Mouse (Mus musculus) ES-E14 (cell line): ENCODE measurements around the gene Zfp865. TPM values are rescaled to one million over a fixed set of nuclear protein-coding genes. Genes with fewer than 3 reads are reported as not detected.

Experiments used
- DNase-seq: peaks from one replicate; pipeline ENCODE4 v3.0.0-alpha.2; 2013; ENCODE audit warnings: low read depth, low spot score
- H3K27ac ChIP-seq: 2 replicates; pipeline ENCODE4 v1.5.1; 2012; ENCODE audit warnings: low read depth, mild to moderate bottlenecking, low read length, moderate library complexity, mixed read lengths; ENCODE audit not compliant: poor library complexity, insufficient read depth, severe bottlenecking
- H3K36me3 ChIP-seq: 2 replicates; pipeline ENCODE4 v1.6.1; 2012; ENCODE audit warnings: mild to moderate bottlenecking, low read length, moderate library complexity, mixed read lengths; ENCODE audit not compliant: control insufficient read depth, poor library complexity, insufficient read depth, severe bottlenecking
- H3K4me1 ChIP-seq, 2 experiments: fragments of 150-350 bp in 1 of 2; sonication (generic) in 1 of 2; 2 replicates each; pipeline ENCODE4 v1.6.1; 2012; ENCODE audit warnings: low read length in 2 of 2, mild to moderate bottlenecking in 1 of 2, mixed read lengths in 1 of 2; ENCODE audit not compliant: control insufficient read depth in 2 of 2, insufficient read depth in 2 of 2, poor library complexity in 1 of 2
- H3K4me3 ChIP-seq, 2 experiments: fragments of 150-350 bp in 1 of 2; sonication (generic) in 1 of 2; 2 replicates each; pipeline ENCODE4 v1.5.1; 2012; ENCODE audit warnings: low read length in 2 of 2, low read depth in 1 of 2, mild to moderate bottlenecking in 1 of 2, mixed read lengths in 1 of 2; ENCODE audit not compliant: insufficient read depth in 1 of 2, poor library complexity in 1 of 2, severe bottlenecking in 1 of 2
- H3K9ac ChIP-seq: 2 replicates; pipeline ENCODE4 v1.6.1; 2012; ENCODE audit warnings: low read depth, mild to moderate bottlenecking, low read length, mixed read lengths; ENCODE audit not compliant: poor library complexity, insufficient read depth, severe bottlenecking
- H3K9me3 ChIP-seq: fragments of 150-350 bp; sonication (generic); 2 replicates; pipeline ENCODE4 v1.6.1; 2012; ENCODE audit warnings: low read depth, mild to moderate bottlenecking, low read length; ENCODE audit not compliant: control insufficient read depth, insufficient read depth
- CHD2 ChIP-seq: IDR thresholded peaks from 2 replicates; pipeline ENCODE4 v1.6.1; 2014; ENCODE audit warnings: mild to moderate bottlenecking, low read depth, low read length, inconsistent platforms
- HCFC1 ChIP-seq: IDR thresholded peaks from 2 replicates; pipeline ENCODE4 v1.6.1; 2012; ENCODE audit warnings: low read length, inconsistent platforms, borderline replicate concordance; ENCODE audit not compliant: insufficient read depth
- MAFK ChIP-seq: IDR thresholded peaks from 2 replicates; pipeline ENCODE4 v1.6.1; 2014; ENCODE audit warnings: mild to moderate bottlenecking, low read depth, low read length, inconsistent platforms; ENCODE audit not compliant: insufficient read depth
- ZC3H11A ChIP-seq: IDR thresholded peaks from 2 replicates; pipeline ENCODE4 v1.6.1; 2012; ENCODE audit warnings: low read depth, mild to moderate bottlenecking, inconsistent platforms, low read length, borderline replicate concordance
- ZNF384 ChIP-seq: IDR thresholded peaks from 2 replicates; pipeline ENCODE4 v1.6.1; 2012; ENCODE audit warnings: low read depth, low read length, inconsistent platforms
- in situ Hi-C, 2 experiments: fragments of 600-800 bp; cut with MboI; formaldehyde crosslinking; loops; one replicate each; pipeline ENCODE4 v1.15.1; 2025; ENCODE audit warnings: low sequenced_read_pairs in 2 of 2, inconsistent platforms in 1 of 2; ENCODE audit not compliant: unreplicated experiment in 2 of 2
- total RNA-seq: library from RNA; depleted of rRNA; stranded (reverse); fragments of 300-350 nt; gene quantifications from 2 replicates; pipeline ENCODE4 v1.2.3, GENCODE M21; 2012

Zfp865 gene
- total RNA-seq, 1 experiment: 12.9 TPM

DNA sequence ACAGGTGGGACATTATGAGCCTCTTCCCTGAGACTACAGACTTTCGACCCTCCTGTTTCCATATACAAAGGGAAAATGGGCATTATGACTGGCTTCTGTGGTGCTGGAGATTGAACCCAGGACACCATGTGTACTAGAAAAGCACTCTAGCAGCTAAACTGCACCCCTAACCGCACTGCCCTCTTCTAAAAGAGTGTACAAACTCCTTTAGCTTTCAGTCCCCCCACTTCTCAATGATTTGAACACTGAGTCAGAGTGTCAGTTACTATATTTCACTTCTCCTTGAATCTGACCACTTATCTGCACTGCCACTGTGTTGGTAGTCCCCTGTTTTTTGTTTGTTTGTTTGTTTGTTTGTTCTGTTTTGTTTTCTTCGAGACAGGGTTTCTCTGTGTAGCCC is 13.6 kb downstream of the Zfp865 start, which contains the start of gene 4632433K11Rik:
4632433K11Rik (plus strand) TSS at position 301 of the 400 bp plus-strand sequence.
- TF ChIP-seq MAFK: no peak
- no peak for TF ChIP-seq ZC3H11A
- TF ChIP-seq CHD2: no peak
- TF ChIP-seq ZNF384: no peak
- no peak for TF ChIP-seq HCFC1
- Histone ChIP-seq H3K4me1 (peaks cover 2 to 10% of the 10 kb centered on the region in 2 experiments; a peak in 1 of 4 replicates), H3K4me3 (no peak within 1 kb of the TSS), H3K9ac (no peak within 1 kb of the TSS), H3K27ac (no peak within 1 kb of the TSS), H3K36me3 (peaks cover 3% of the 10 kb centered on the region; the same call in 1 of the 2 replicates), H3K9me3 (no peaks in the 10 kb centered on the region)
- in situ Hi-C loops: no loop called here
- DNase-seq: no peak

DNA sequence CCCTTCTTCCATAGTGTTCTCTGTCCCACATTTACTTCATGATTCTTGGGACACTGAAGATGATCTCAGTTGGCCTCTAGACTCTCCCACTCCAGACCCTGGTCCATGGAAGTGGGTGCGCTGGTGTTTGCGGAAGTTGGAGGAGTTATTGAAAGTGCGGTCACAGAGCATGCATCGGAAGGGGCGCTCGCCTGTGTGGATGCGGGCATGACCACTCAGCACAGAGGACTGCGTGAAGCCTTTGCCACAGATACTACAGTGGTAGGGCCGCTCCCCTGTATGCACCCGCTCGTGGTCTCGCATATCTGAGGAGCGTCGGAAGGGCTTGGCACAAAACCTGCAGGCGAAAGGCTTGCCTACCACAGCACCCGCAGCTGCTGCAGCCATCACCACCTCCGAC is 15.5 kb downstream of the Zfp865 start:
- Histone ChIP-seq H3K36me3 (no peaks in the 10 kb centered on the region; the same call in 1 of the 2 replicates), H3K9me3 (no peaks in the 10 kb centered on the region), H3K4me3 (no peak overlapping the region), H3K27ac (no peak overlapping the region), H3K4me1 (peaks cover 2 to 3% of the 10 kb centered on the region in 2 experiments; a peak in 1 of 4 replicates), H3K9ac (no peak overlapping the region)
- TF ChIP-seq HCFC1 (no peak), CHD2 (no peak), MAFK (no peak), ZC3H11A (no peak), ZNF384 (no peak)
- DNase-seq: no peak
- in situ Hi-C loops: no loop called here

DNA sequence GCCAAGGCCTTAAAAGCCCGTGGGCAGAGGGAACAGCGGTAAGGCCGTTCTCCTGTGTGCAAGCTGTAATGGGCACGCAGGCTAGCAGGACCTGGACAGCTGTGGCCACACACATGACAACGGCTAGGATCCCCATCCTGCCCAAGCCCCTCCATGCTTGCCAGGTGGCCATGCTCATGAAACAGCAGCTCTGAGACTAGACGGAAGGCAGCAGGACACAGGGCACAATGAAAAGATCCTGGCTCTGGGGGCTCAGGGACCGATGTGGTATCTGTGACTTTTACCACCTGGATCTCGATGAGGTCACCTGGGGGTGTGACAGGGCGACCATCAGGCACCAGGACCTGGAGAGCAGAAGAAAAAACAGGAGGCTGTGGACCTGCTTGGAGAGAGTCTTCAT is 16.0 kb downstream of the Zfp865 start:
- H3K4me1 ChIP-seq: peaks cover 2 to 3% of the 10 kb centered on the region in 2 experiments; a peak in 1 of 4 replicates
- H3K36me3 ChIP-seq: no peaks in the 10 kb centered on the region; the same call in 1 of the 2 replicates
- TF ChIP-seq CHD2 (no peak), ZC3H11A (no peak), MAFK (no peak), ZNF384 (no peak), HCFC1 (no peak)
- no peaks in the 10 kb centered on the region for H3K9me3 ChIP-seq
- no peak for DNase-seq
- H3K27ac ChIP-seq: no peak overlapping the region
- no peak overlapping the region for H3K9ac ChIP-seq
- H3K4me3 ChIP-seq: no peak overlapping the region
- in situ Hi-C loops: no loop called here

DNA sequence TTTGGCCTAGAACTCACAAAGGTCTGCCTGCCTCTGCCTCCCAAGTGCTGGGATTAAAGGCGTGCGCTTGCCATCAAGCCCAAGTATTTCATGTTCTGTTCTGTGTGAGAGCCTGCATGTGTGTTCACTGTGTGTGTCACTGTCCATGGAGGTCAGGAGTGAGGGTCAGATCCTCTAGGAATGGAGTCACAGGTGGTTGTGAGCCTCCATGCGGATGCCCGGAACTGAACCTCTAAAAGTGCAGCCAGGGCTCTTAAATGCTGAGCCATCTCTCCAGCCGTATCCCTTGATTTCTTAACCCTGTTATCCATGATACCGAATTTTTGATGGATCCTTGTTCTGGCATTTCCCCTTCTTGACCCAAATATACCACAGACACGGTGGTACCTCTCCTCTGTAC is 16.9 kb downstream of the Zfp865 start:
- no peak overlapping the region for H3K9ac ChIP-seq
- in situ Hi-C loops: no loop called here
- H3K36me3 ChIP-seq: no peaks in the 10 kb centered on the region; the same call in 1 of the 2 replicates
- H3K9me3 ChIP-seq: no peaks in the 10 kb centered on the region
- no peak overlapping the region for H3K27ac ChIP-seq
- H3K4me3 ChIP-seq: no peak overlapping the region
- H3K4me1 ChIP-seq: peaks cover 0 to 2% of the 10 kb centered on the region in 2 experiments; a peak in 1 of 4 replicates
- DNase-seq: no peak
- TF ChIP-seq MAFK: no peak

DNA sequence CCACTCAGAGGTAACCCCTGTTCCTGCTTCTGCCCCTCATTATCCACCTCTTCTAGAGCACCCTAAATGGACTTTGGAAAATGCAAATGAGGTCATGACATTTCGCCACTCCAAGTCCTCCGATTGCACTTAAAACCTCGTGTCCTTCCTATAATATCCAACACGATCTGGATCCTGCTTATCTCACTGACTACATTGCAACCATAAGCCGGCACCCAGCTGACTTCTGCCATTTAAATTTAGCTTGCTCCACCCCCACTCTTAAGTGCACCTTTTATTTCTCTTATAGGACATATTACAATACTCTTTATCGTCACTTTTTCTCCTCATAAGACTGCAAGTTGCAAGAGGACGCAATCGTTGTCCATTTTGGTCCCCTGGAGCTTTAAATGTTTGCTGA is 17.3 kb downstream of the Zfp865 start:
- no peak overlapping the region for H3K27ac ChIP-seq
- no peak for DNase-seq

More for the DNA sequence above, 17.3 kb downstream of the Zfp865 start:
- in situ Hi-C loops: no loop called here
- Histone ChIP-seq H3K9ac (no peak overlapping the region), H3K4me1 (peaks cover 0 to 2% of the 10 kb centered on the region in 2 experiments; a peak in 1 of 4 replicates), H3K4me3 (peak overlapping the region in 1 of 2 experiments; percentile 94; a peak in 1 of 4 replicates), H3K9me3 (no peaks in the 10 kb centered on the region), H3K36me3 (no peaks in the 10 kb centered on the region; the same call in 1 of the 2 replicates)
- TF ChIP-seq CHD2 (no peak), ZNF384 (no peak), MAFK (no peak), HCFC1 (no peak), ZC3H11A (no peak)
